Mouse (Mus musculus): Measurements from ENCODE around the gene D430041D05Rik. TPM values are rescaled to one million over a fixed set of nuclear protein-coding genes. Genes with fewer than 3 reads are reported as not detected.

Gene D430041D05Rik
- polyA plus RNA-seq, 1 experiment from 2014 or later, result 1.0 TPM

GRCm38 (mm10) chr2:104323773-104324172 is 87.0 kb downstream of the D430041D05Rik start:
- DNase-seq (ENCODE audit: low spot score) (no peak), ATAC-seq (ENCODE audit: low read depth) (no peak)
- WGBS, result 70% methylated on average over 6 of the region's 6 CpGs
- Histone ChIP-seq H3K9ac (ENCODE audit: low read depth, low read length) (no peak overlapping the region), H3K4me3 (ENCODE audit: low read depth, low read length) (no peak overlapping the region), H3K27me3 (replicated peaks; ENCODE audit: control insufficient read depth, insufficient read depth, low read length) (no peaks in the 10 kb centered on the region), H3K36me3 (ENCODE audit: control insufficient read depth, insufficient read depth, low read length) (no peaks in the 10 kb centered on the region), H3K4me1 (ENCODE audit: control insufficient read depth, insufficient read depth, low read length) (no peaks in the 10 kb centered on the region), H3K9me3 (ENCODE audit: control insufficient read depth, low read length) (no peaks in the 10 kb centered on the region), H3K4me2 (ENCODE audit: low read depth, low read length) (no peak overlapping the region), H3K27ac (replicated peaks; ENCODE audit: low read depth, low read length) (no peak overlapping the region)

DNA sequence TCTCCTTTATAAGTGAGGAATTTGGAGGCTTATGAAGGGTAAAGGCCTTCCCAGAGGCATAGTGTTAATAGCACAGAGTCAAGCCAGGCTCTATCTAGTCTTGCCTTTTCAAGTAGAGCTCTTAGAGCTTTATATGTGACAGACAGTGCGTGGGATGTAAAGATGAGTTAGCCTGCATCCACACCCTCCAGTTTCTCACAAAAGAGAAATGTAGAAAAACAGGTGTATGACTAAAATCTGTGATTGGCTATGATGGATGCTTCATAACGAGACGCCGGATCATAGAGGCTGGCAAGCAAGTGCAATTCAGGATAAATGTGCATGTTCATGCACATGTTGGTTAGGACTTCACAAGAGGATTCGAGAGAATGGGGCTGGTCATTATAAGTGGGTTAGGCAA is 87.5 kb downstream of the D430041D05Rik start:
- Histone ChIP-seq H3K36me3 (ENCODE audit: control insufficient read depth, insufficient read depth, low read length) (no peaks in the 10 kb centered on the region), H3K27me3 (replicated peaks; ENCODE audit: control insufficient read depth, insufficient read depth, low read length) (no peaks in the 10 kb centered on the region), H3K9me3 (ENCODE audit: control insufficient read depth, low read length) (no peaks in the 10 kb centered on the region), H3K4me1 (ENCODE audit: control insufficient read depth, insufficient read depth, low read length) (no peaks in the 10 kb centered on the region), H3K27ac (replicated peaks; ENCODE audit: low read depth, low read length) (no peak overlapping the region), H3K4me3 (ENCODE audit: low read depth, low read length) (no peak overlapping the region), H3K9ac (ENCODE audit: low read depth, low read length) (no peak overlapping the region), H3K4me2 (ENCODE audit: low read depth, low read length) (no peak overlapping the region)
- whole genome bisulfite sequencing, result 79% methylated on average over 5 of the region's 5 CpGs
- DNase-seq (ENCODE audit: low spot score) (no peak), ATAC-seq (ENCODE audit: low read depth) (no peak)

DNA sequence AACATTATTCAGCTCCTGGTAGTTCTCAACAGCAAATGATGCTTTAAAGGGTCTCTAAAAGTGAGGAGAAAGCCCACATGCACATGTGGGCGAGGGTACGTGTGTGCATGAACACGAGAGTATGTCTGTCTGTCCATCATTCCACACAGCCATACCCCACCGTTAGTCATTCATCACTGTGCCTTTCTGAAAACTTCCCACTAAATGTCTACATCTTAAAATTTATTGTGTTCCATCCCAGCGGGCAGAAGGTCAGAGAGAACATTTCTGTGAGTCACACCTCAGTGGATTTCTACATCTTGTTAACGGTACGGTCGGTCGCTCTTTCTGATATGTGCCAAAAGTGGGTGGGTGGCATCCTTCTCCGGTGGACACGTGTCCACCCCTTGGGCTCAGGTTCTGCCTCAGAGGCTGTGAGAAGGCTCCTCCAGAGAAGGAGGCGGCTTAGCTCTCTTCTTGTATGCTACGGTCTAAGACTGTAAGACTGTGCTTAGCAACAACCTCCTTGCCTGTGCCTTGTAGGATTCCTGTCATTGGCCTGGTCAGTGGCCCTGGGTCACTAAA is 90.7 kb downstream of the D430041D05Rik start:
- 89% methylated on average over 13 of the region's 13 CpGs for WGBS
- DNase-seq (ENCODE audit: low spot score) (no peak), ATAC-seq (ENCODE audit: low read depth) (no peak)
- Histone ChIP-seq H3K27me3 (replicated peaks; ENCODE audit: control insufficient read depth, insufficient read depth, low read length) (no peaks in the 10 kb centered on the region), H3K4me2 (ENCODE audit: low read depth, low read length) (no peak overlapping the region), H3K4me1 (ENCODE audit: control insufficient read depth, insufficient read depth, low read length) (no peaks in the 10 kb centered on the region), H3K9me3 (ENCODE audit: control insufficient read depth, low read length) (no peaks in the 10 kb centered on the region), H3K9ac (ENCODE audit: low read depth, low read length) (no peak overlapping the region), H3K27ac (replicated peaks; ENCODE audit: low read depth, low read length) (no peak overlapping the region), H3K36me3 (ENCODE audit: control insufficient read depth, insufficient read depth, low read length) (no peaks in the 10 kb centered on the region), H3K4me3 (ENCODE audit: low read depth, low read length) (no peak overlapping the region)

GRCm38 (mm10) chr2:104319443-104319842 is 91.4 kb downstream of the D430041D05Rik start:
- ATAC-seq (ENCODE audit: low read depth) (no peak), DNase-seq (ENCODE audit: low spot score) (no peak)
- Histone ChIP-seq H3K4me3 (ENCODE audit: low read depth, low read length) (no peak overlapping the region), H3K9me3 (ENCODE audit: control insufficient read depth, low read length) (no peaks in the 10 kb centered on the region), H3K27me3 (replicated peaks; ENCODE audit: control insufficient read depth, insufficient read depth, low read length) (no peaks in the 10 kb centered on the region), H3K36me3 (ENCODE audit: control insufficient read depth, insufficient read depth, low read length) (no peaks in the 10 kb centered on the region), H3K4me1 (ENCODE audit: control insufficient read depth, insufficient read depth, low read length) (no peaks in the 10 kb centered on the region), H3K9ac (ENCODE audit: low read depth, low read length) (no peak overlapping the region), H3K27ac (replicated peaks; ENCODE audit: low read depth, low read length) (no peak overlapping the region), H3K4me2 (ENCODE audit: low read depth, low read length) (no peak overlapping the region)
- 97% methylated on average over 10 of the region's 10 CpGs for WGBS

GRCm38 (mm10) chr2:104318881-104319280 is 91.9 kb downstream of the D430041D05Rik start:
- no peaks in the 10 kb centered on the region for H3K9me3 ChIP-seq (ENCODE audit: control insufficient read depth, low read length)
- H3K9ac ChIP-seq (ENCODE audit: low read depth, low read length), result no peak overlapping the region
- peak; percentile 34 for DNase-seq (ENCODE audit: low spot score)
- H3K27ac ChIP-seq (replicated peaks; ENCODE audit: low read depth, low read length), result no peak overlapping the region
- 51% methylated on average over 8 of the region's 8 CpGs for WGBS
- H3K4me3 ChIP-seq (ENCODE audit: low read depth, low read length), result no peak overlapping the region
- ATAC-seq (ENCODE audit: low read depth), result no peak
- no peak overlapping the region for H3K4me2 ChIP-seq (ENCODE audit: low read depth, low read length)
- H3K4me1 ChIP-seq (ENCODE audit: control insufficient read depth, insufficient read depth, low read length), result no peaks in the 10 kb centered on the region
- no peaks in the 10 kb centered on the region for H3K36me3 ChIP-seq (ENCODE audit: control insufficient read depth, insufficient read depth, low read length)
- H3K27me3 ChIP-seq (replicated peaks; ENCODE audit: control insufficient read depth, insufficient read depth, low read length), result no peaks in the 10 kb centered on the region

DNA sequence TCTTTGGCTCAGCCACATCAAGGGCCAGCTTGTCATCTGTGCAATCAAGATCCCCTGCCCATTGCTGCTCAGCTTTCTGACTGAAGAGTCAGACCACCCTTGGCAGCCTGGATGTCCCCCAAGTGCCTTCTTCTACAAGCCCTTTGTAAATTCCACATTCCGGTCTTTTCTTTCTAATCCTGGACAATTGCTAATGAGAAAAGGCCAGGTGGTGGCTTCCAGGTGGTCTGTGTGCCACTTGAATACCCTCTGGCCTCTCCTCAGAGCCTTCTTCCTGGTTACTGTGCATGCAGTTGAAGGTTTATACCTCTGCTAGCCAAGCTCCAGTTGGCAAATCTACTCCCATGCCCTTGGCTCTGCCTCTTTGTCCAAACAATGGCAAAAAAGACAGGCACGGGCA is 92.6 kb downstream of the D430041D05Rik start:
- H3K4me3 ChIP-seq (ENCODE audit: low read depth, low read length), result no peak overlapping the region
- H3K27ac ChIP-seq (replicated peaks; ENCODE audit: low read depth, low read length), result no peak overlapping the region
- no peaks in the 10 kb centered on the region for H3K27me3 ChIP-seq (replicated peaks; ENCODE audit: control insufficient read depth, insufficient read depth, low read length)
- H3K4me2 ChIP-seq (ENCODE audit: low read depth, low read length), result no peak overlapping the region
- ATAC-seq (ENCODE audit: low read depth) (no peak), DNase-seq (ENCODE audit: low spot score) (no peak)
- H3K36me3 ChIP-seq (ENCODE audit: control insufficient read depth, insufficient read depth, low read length), result no peaks in the 10 kb centered on the region
- no peaks in the 10 kb centered on the region for H3K4me1 ChIP-seq (ENCODE audit: control insufficient read depth, insufficient read depth, low read length)
- no peaks in the 10 kb centered on the region for H3K9me3 ChIP-seq (ENCODE audit: control insufficient read depth, low read length)
- 75% methylated on average over 2 of the region's 2 CpGs for WGBS
- H3K9ac ChIP-seq (ENCODE audit: low read depth, low read length), result no peak overlapping the region

GRCm38 (mm10) chr2:104317631-104318030 is 93.2 kb downstream of the D430041D05Rik start:
- 59% methylated on average over 6 of the region's 6 CpGs for WGBS
- ATAC-seq (ENCODE audit: low read depth), result no peak
- no peak overlapping the region for H3K4me2 ChIP-seq (ENCODE audit: low read depth, low read length)
- no peak overlapping the region for H3K4me3 ChIP-seq (ENCODE audit: low read depth, low read length)
- no peak overlapping the region for H3K9ac ChIP-seq (ENCODE audit: low read depth, low read length)
- H3K36me3 ChIP-seq (ENCODE audit: control insufficient read depth, insufficient read depth, low read length), result no peaks in the 10 kb centered on the region
- no peaks in the 10 kb centered on the region for H3K4me1 ChIP-seq (ENCODE audit: control insufficient read depth, insufficient read depth, low read length)
- no peaks in the 10 kb centered on the region for H3K9me3 ChIP-seq (ENCODE audit: control insufficient read depth, low read length)
- H3K27ac ChIP-seq (replicated peaks; ENCODE audit: low read depth, low read length), result no peak overlapping the region
- DNase-seq (ENCODE audit: low spot score), result no peak
- H3K27me3 ChIP-seq (replicated peaks; ENCODE audit: control insufficient read depth, insufficient read depth, low read length), result no peaks in the 10 kb centered on the region

- Histone ChIP-seq H3K4me3 (ENCODE audit: low read depth, low read length) (no peak overlapping the region), H3K4me1 (ENCODE audit: control insufficient read depth, insufficient read depth, low read length) (no peaks in the 10 kb centered on the region), H3K4me2 (ENCODE audit: low read depth, low read length) (no peak overlapping the region), H3K9ac (ENCODE audit: low read depth, low read length) (no peak overlapping the region), H3K27ac (replicated peaks; ENCODE audit: low read depth, low read length) (no peak overlapping the region), H3K27me3 (replicated peaks; ENCODE audit: control insufficient read depth, insufficient read depth, low read length) (no peaks in the 10 kb centered on the region), H3K36me3 (ENCODE audit: control insufficient read depth, insufficient read depth, low read length) (no peaks in the 10 kb centered on the region), H3K9me3 (ENCODE audit: control insufficient read depth, low read length) (no peaks in the 10 kb centered on the region)
- no peak for DNase-seq (ENCODE audit: low spot score)
- ATAC-seq (ENCODE audit: low read depth), result no peak
- 82% methylated on average over 8 of the region's 8 CpGs for WGBS
These were observed 94.3 kb downstream of the D430041D05Rik start for GRCm38 (mm10) chr2:104316483-104316882.

- Histone ChIP-seq H3K9ac (ENCODE audit: low read depth, low read length) (no peak overlapping the region), H3K4me1 (ENCODE audit: control insufficient read depth, insufficient read depth, low read length) (no peaks in the 10 kb centered on the region), H3K4me2 (ENCODE audit: low read depth, low read length) (no peak overlapping the region), H3K9me3 (ENCODE audit: control insufficient read depth, low read length) (no peaks in the 10 kb centered on the region), H3K27ac (replicated peaks; ENCODE audit: low read depth, low read length) (no peak overlapping the region), H3K36me3 (ENCODE audit: control insufficient read depth, insufficient read depth, low read length) (no peaks in the 10 kb centered on the region), H3K4me3 (ENCODE audit: low read depth, low read length) (no peak overlapping the region), H3K27me3 (replicated peaks; ENCODE audit: control insufficient read depth, insufficient read depth, low read length) (no peaks in the 10 kb centered on the region)
- ATAC-seq (ENCODE audit: low read depth), result no peak
- DNase-seq (ENCODE audit: low spot score), result no peak
- WGBS, result 88% methylated on average over 6 of the region's 6 CpGs
These were observed 97.6 kb downstream of the D430041D05Rik start for GRCm38 (mm10) chr2:104313246-104313645.

Data from embryonic facial prominence, embryonic 14.5 days (tissue).